Mouse (Mus musculus) lung, embryonic 14.5 days (tissue): ENCODE data around the gene Smoc2. TPM values are rescaled to one million over a fixed set of nuclear protein-coding genes. Genes with fewer than 3 reads are reported as not detected.

Source experiments
- ATAC-seq: fragments of 200-750 bp; cut with Nextera tagmentation; 2 replicates; pipeline ENCODE4 v1.8.0; 2017; ENCODE audit warnings: mild to moderate bottlenecking, moderate TSS enrichment, moderate library complexity; ENCODE audit not compliant: insufficient read depth
- DNase-seq: peaks from one replicate; pipeline ENCODE4 v3.0.0-alpha.2; 2015
- H3K27ac ChIP-seq: fragments of 300-500 bp; sonication (generic); 2 replicates; pipeline ENCODE4 v1.5.1; 2014; ENCODE audit warnings: low read depth, mild to moderate bottlenecking, moderate library complexity
- H3K27me3 ChIP-seq: fragments of 300-500 bp; sonication (generic); 2 replicates; pipeline ENCODE4 v1.6.1; 2014; ENCODE audit warnings: low read length, control low read depth; ENCODE audit not compliant: insufficient read depth
- H3K36me3 ChIP-seq: fragments of 300-500 bp; sonication (generic); 2 replicates; pipeline ENCODE4 v1.6.1; 2014; ENCODE audit warnings: control low read depth; ENCODE audit not compliant: insufficient read depth
- H3K4me1 ChIP-seq: fragments of 300-500 bp; sonication (generic); 2 replicates; pipeline ENCODE4 v1.6.1; 2014; ENCODE audit warnings: antibody characterized with exemption, control low read depth; ENCODE audit not compliant: insufficient read depth
- H3K4me2 ChIP-seq: fragments of 300-500 bp; sonication (generic); 2 replicates; pipeline ENCODE4 v1.6.1; 2014; ENCODE audit warnings: mild to moderate bottlenecking
- H3K4me3 ChIP-seq: fragments of 300-500 bp; sonication (generic); 2 replicates; pipeline ENCODE4 v1.5.1; 2014; ENCODE audit warnings: low read depth, low read length
- H3K9ac ChIP-seq: fragments of 300-500 bp; sonication (generic); 2 replicates; pipeline ENCODE4 v1.6.1; 2014
- H3K9me3 ChIP-seq: fragments of 300-500 bp; sonication (generic); 2 replicates; pipeline ENCODE4 v1.6.1; 2016; ENCODE audit warnings: low read depth, low read length, control low read depth
- CTCF ChIP-seq: IDR thresholded peaks from 2 replicates; pipeline ENCODE4 v1.5.1; 2016; ENCODE audit warnings: antibody characterized with exemption, low read depth
- WGBS: fragments of 180-500 bp; shearing (Covaris S2); extraction: QIAGEN DNeasy Blood & Tissue Kit; methylation state at CpG from one replicate; pipeline ENCODE4 v1.1.7; 2014; 5-methylcytosine and 5-hydroxymethylcytosine counted together
- polyA plus RNA-seq: library from polyadenylated mRNA; unstranded; fragments of >200 nt; fragmentation: Nextera tagmentation; extraction: Ambion mirVana; gene quantifications from 2 replicates; pipeline ENCODE4 v1.2.1, GENCODE M21; 2014

Gene Smoc2
- polyA plus RNA-seq, 1 experiment from 2014 or later, result 92.5 TPM

DNA sequence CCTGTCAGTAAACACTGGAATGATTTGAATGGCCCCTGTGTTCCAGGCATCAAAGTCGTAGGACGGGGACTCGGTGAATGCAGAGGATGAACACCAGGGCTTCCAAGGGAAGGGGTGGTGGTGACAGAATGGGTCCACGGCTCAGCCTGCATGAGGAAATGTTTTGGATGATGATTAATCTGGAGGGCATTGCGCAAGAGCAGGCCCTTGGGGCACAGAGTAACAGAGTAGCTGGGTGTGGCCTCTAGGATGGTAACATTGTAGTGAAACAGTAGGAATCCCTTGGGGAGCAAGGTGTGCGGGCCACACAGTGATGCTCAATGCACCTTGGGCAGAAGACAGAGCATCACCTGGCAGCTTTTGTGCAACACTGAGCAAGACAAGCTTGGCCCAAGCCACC, 92.3 kb downstream of the Smoc2 start:
- no peak for ATAC-seq
- 50% methylated on average over 6 of the region's 6 CpGs for WGBS

GRCm38 (mm10) chr17:14372324-14373145, 93.2 kb downstream of the Smoc2 start:
- ATAC-seq (no peak), DNase-seq (peak; percentile 27)
- no peak overlapping the region for H3K9ac ChIP-seq
- H3K27ac ChIP-seq, result no peak overlapping the region
- no peaks in the 10 kb centered on the region for H3K9me3 ChIP-seq
- H3K4me2 ChIP-seq, result no peak overlapping the region
- no peak overlapping the region for H3K4me3 ChIP-seq
- no peak for TF ChIP-seq CTCF
- H3K36me3 ChIP-seq, result 0 out of 2 replicates have a peak, but pooled peaks cover 5% of the 10 kb centered on the region
- no peaks in the 10 kb centered on the region for H3K4me1 ChIP-seq
- 71% methylated on average over 25 of the region's 25 CpGs for WGBS
- H3K27me3 ChIP-seq, result no peaks in the 10 kb centered on the region

More for the DNA sequence above, 92.3 kb downstream of the Smoc2 start:
- Histone ChIP-seq H3K4me3 (no peak overlapping the region), H3K9me3 (no peaks in the 10 kb centered on the region), H3K36me3 (no peaks in the 10 kb centered on the region), H3K9ac (no peak overlapping the region), H3K27me3 (no peaks in the 10 kb centered on the region), H3K27ac (no peak overlapping the region), H3K4me2 (no peak overlapping the region), H3K4me1 (no peaks in the 10 kb centered on the region)
- no peak for TF ChIP-seq CTCF
- no peak for DNase-seq

GRCm38 (mm10) chr17:14378692-14379446, 99.6 kb downstream of the Smoc2 start:
- Histone ChIP-seq H3K4me1 (peaks cover 3% of the 10 kb centered on the region; the same call in 1 of the 2 replicates), H3K4me3 (no peak overlapping the region), H3K9ac (no peak overlapping the region), H3K4me2 (no peak overlapping the region), H3K27me3 (no peaks in the 10 kb centered on the region), H3K27ac (no peak overlapping the region), H3K36me3 (0 out of 2 replicates have a peak, but pooled peaks cover 5% of the 10 kb centered on the region), H3K9me3 (no peaks in the 10 kb centered on the region)
- no peak for TF ChIP-seq CTCF
- WGBS, result 56% methylated on average over 17 of the region's 17 CpGs
- no peak for ATAC-seq
- DNase-seq, result no peak

DNA sequence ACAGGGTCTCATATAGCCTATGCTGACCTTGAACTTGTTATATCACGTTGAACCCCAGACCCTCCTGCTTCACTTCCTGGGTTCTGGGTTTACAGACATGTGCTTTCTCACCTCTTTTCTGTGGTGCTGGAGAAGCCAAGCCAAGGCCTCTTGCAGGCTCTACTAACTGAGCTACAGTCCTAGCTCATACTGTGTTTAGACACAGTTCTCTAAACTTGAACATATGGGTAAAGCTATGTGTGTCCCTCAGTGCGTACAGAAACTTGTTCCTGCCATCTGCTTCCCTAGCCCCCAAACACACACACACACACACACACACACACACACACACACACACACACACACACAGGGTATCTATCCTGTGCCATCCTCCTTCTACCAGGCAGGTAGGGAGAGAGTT, 100.2 kb downstream of the Smoc2 start:
- 70% methylated on average over 2 of the region's 2 CpGs for WGBS
- H3K4me3 ChIP-seq, result no peak overlapping the region
- no peak overlapping the region for H3K4me2 ChIP-seq
- H3K9ac ChIP-seq, result no peak overlapping the region
- H3K27ac ChIP-seq, result no peak overlapping the region
- DNase-seq (no peak), ATAC-seq (no peak)
- no peaks in the 10 kb centered on the region for H3K9me3 ChIP-seq
- peaks cover 3% of the 10 kb centered on the region; the same call in 1 of the 2 replicates for H3K4me1 ChIP-seq
- no peaks in the 10 kb centered on the region for H3K27me3 ChIP-seq
- H3K36me3 ChIP-seq, result 0 out of 2 replicates have a peak, but pooled peaks cover 5% of the 10 kb centered on the region
- no peak for TF ChIP-seq CTCF

DNA sequence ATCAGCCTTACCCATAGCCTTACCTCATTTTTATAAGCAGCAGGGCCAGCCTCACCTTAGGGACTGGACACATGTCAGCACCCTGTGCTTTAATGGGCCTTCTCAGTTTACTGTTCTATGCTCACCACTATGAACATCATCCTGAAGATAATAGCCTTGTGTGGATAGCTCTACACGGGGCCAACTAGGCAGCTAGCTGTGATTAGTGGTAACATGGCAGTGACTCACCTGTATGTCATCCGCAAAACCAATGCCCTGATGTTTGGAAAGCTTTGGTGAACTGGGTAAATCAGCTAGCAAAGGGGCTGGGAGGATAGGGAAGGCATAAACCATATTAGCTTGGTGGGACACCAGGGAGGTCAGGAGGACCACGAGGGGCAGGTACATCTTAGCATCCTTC, 100.7 kb downstream of the Smoc2 start:
- no peak for ATAC-seq

DNA sequence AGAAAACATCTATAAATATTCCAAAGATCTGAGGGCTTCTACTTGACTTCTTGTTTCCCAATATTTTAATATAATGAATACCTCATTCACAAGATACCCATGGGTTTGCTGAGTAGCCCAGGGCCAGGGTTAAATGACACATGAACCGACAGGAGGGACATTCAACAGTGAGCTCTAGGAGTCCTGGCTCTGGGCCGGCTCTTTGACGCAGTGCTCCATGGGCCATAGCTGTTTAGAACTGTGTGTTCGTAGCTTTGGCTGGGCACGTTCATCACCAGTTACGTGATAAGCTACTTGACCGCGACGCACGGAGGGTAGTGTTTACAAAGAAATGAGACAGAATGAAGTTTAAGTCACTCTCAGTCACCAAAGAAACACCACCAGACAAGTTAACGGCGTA, 101.2 kb downstream of the Smoc2 start:
- no peaks in the 10 kb centered on the region for H3K27me3 ChIP-seq
- H3K4me3 ChIP-seq, result no peak overlapping the region
- no peak overlapping the region for H3K27ac ChIP-seq
- H3K9ac ChIP-seq, result no peak overlapping the region
- no peak for TF ChIP-seq CTCF
- no peaks in the 10 kb centered on the region for H3K9me3 ChIP-seq
- no peak overlapping the region for H3K4me2 ChIP-seq
- H3K36me3 ChIP-seq, result 0 out of 2 replicates have a peak, but pooled peaks cover 5% of the 10 kb centered on the region
- 36% methylated on average over 12 of the region's 12 CpGs for WGBS
- ATAC-seq, result no peak
- H3K4me1 ChIP-seq, result peaks cover 3% of the 10 kb centered on the region; the same call in 1 of the 2 replicates
- DNase-seq, result no peak

More for the DNA sequence above, 100.7 kb downstream of the Smoc2 start:
- 82% methylated on average over 3 of the region's 3 CpGs for WGBS
- H3K27ac ChIP-seq, result no peak overlapping the region
- H3K36me3 ChIP-seq, result 0 out of 2 replicates have a peak, but pooled peaks cover 5% of the 10 kb centered on the region
- H3K9me3 ChIP-seq, result no peaks in the 10 kb centered on the region
- no peak for DNase-seq
- no peaks in the 10 kb centered on the region for H3K27me3 ChIP-seq
- H3K4me1 ChIP-seq, result peaks cover 3% of the 10 kb centered on the region; the same call in 1 of the 2 replicates
- no peak for TF ChIP-seq CTCF
- no peak overlapping the region for H3K9ac ChIP-seq
- no peak overlapping the region for H3K4me3 ChIP-seq
- H3K4me2 ChIP-seq, result no peak overlapping the region

- Histone ChIP-seq H3K4me1 (peaks cover 3% of the 10 kb centered on the region; the same call in 1 of the 2 replicates), H3K9ac (no peak overlapping the region), H3K4me3 (no peak overlapping the region), H3K4me2 (no peak overlapping the region), H3K27me3 (no peaks in the 10 kb centered on the region), H3K36me3 (0 out of 2 replicates have a peak, but pooled peaks cover 5% of the 10 kb centered on the region), H3K27ac (no peak overlapping the region), H3K9me3 (no peaks in the 10 kb centered on the region)
- TF ChIP-seq CTCF, result no peak
- no peak for ATAC-seq
- no peak for DNase-seq
- 10% methylated on average over 7 of the region's 7 CpGs for WGBS
These were observed 102.2 kb downstream of the Smoc2 start for GRCm38 (mm10) chr17:14381482-14381881.
